Mouse (Mus musculus): ENCODE measurements around the gene Taf12.
"Not testable (repeated sequence)": the region's sequence is repeated elsewhere in the genome, so short reads cannot be mapped to it uniquely, and the experiment has no call there.

The Taf12 gene

DNA sequence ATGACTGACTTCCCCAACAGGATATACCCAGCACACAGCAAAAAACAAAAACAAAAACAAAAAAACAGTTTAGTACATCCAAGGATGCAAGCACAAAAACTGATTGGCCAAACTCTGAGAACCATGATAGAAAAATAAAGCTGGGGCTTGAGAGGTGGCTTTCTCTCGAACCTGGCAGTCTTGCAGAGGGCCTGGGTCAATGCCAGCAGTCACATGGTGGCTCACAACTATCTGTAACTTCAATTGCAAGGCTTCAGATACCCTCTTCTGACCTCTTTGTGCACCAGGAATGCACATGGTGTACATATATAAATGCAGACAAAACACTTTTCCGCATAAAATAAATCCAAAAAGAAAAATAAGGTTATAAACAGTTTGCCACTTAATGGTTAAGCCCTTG, 1.0 kb upstream of the Taf12 start:
- DNase-seq, result peak; percentile 36

DNA sequence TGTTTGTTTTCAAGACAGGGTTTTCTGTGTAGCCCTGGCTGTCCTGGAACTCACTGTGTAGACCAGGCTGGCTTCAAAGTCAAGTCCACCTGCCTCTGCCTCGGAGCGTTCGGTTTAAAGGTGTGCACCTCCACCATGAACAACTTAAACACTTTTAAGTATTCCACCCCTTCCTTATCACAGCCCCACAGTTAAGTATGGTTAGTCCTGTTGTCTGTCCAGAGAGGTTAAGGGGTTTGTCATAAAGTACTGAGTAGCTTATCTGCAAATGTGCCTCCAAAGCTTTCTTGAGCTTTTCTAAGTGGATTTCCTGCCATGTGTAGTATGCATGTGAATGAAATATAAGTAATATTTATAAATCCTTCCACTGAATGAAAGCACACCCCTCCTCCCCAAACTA, 1.8 kb downstream of the Taf12 start:
- no peak for DNase-seq

DNA sequence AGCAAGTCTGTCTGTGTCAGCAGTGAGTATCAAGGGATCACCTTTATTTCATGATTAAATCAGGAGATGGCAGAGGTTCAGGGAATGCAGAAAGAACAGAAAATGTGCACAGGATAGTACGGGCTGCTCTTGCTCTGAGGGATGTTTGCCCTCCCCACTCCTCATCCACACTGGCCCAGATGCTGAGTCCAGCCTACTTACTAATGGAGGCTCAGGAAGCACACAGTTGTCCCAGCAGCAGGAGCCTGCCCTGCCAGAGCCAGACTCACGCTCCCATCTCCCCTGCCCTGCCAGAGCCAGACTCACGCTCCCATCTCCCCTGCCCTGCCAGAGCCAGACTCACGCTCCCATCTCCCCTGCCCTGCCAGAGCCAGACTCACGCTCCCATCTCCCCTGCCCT, 14.7 kb downstream of the Taf12 start:
- DNase-seq, result not testable (repeated sequence)

DNA sequence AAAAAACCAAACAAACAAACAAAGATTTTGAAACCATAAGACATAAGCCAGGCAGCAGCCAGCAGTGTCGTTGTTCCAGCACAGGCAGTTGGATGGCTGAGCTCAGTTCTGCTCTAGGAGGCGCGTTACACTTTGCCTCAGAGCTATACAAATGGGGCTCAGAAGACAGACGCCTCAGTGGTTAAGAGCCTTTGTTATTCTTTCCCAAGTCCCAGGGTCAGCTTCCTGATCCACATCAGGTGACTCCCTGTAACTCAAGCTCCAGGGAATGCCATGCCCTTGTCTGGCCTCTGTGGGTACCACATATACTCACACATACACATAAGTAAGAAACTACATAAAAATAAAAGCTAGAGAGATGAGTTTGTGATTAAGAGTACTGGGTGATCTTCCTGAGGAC, 16.9 kb downstream of the Taf12 start:
- no peak for DNase-seq

DNA sequence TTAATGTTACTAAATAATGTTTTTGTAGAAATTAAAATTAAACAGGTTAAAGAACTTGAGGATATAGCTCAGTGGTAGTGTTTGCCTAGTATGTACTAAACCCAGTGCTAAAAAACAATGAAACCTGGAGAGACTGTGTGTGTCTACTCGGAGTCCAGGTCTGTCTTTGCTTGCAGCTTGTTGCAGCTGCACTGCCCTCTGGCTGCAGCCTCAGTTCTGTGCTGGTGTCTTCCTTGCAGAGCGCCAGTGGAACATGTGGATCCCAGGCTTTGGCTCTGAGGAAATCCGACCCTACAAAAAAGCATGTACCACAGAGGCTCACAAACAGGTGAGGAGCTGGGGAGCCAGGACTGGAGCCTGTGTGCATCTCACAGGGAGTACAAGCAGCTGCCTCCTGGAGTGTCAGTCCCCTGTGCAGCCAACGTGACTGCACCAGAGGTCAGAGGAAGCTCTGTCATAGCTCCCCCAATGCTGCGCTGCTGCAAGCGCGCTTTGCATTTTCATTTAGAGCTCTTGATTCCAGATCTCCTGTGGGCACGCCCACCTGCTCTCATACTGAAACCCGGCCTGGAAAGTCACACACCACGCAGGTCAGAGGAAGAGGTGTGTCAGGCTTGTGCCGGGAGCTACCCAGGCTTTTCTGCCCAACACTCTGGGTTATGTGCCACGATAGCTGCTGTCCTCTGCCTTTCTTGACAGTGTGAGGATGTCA, 17.6 kb downstream of the Taf12 start:
- DNase-seq, result no peak

DNA sequence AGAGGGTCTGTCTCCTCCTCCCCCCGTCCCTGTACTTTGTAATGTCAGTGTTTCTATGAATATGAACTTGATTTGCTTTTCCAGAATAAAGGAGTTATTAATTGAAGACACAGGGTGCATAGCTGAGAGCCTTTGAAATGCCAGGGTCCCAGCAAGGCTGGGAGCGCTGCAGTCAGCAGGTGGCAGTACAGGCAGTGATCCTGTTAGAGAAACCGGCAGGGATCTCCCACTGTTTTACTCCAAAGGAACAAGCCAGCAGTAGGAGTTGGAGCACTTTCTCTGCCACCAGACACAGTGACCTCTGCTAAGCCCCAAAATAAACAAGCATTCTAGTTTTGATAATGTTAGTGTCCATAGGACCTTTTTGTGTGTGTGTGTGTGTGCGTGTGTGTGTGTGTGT, 18.8 kb downstream of the Taf12 start:
- no peak for DNase-seq

GRCm38 (mm10) chr4:132293682-132294240, 19.6 kb downstream of the Taf12 start:
- DNase-seq, result no peak

DNA sequence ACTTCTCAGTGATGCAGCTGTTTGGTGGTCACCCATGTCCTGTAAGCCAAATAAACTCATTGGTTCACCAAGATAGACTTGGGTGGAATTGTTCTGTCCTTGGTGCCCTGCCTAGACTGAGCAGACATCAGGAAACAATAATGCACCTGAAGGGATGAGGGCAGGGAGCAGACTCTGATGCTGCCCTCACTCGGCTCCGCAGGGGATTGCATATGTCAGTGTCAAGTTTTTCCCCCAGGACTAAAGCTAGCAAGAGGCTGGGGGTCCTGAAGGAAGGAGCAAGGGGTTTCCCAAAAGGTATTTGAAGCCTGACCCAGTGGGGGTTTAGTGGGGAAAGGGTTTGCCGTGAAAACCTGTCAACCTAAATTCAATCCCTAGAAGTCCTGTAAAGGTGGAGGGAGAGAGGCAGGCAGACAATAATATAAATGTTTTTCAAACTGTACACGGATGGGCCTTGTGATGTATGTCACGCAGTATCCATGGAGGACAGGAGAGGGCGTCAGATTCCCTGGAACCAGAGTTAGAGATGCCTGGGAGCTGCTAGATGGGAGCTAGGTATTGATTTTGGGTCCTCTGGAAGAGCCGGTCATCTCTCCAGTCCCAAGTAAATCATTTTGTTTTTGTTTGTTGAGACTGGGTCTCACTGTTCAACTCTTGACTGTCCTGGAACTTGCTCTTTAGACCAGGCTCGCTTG, 21.7 kb downstream of the Taf12 start:
- no peak for DNase-seq

- DNase-seq, result no peak
These were observed 25.7 kb downstream of the Taf12 start for GRCm38 (mm10) chr4:132299849-132300248.

GRCm38 (mm10) chr4:132301486-132301885, 27.3 kb downstream of the Taf12 start:
- DNase-seq, result no peak

- DNase-seq, result no peak
These were observed 28.1 kb downstream of the Taf12 start for GRCm38 (mm10) chr4:132301965-132302938.

- peak; percentile 45 for DNase-seq
These were observed 28.8 kb downstream of the Taf12 start, which contains the start of gene Rab42 for GRCm38 (mm10) chr4:132302939-132303479. Gene Rab42, minus strand, starts transcription at chr4:132303385.

GRCm38 (mm10) chr4:132303484-132303883, 29.3 kb downstream of the Taf12 start:
- not testable (repeated sequence) for DNase-seq

GRCm38 (mm10) chr4:132305276-132305675, 31.1 kb downstream of the Taf12 start:
- DNase-seq, result no peak

GRCm38 (mm10) chr4:132306004-132306403, 31.8 kb downstream of the Taf12 start:
- DNase-seq, result no peak

- peak; percentile 93 for DNase-seq
These were observed 34.4 kb downstream of the Taf12 start for GRCm38 (mm10) chr4:132308437-132309139.

- DNase-seq, result no peak
These were observed 35.1 kb downstream of the Taf12 start for GRCm38 (mm10) chr4:132309140-132309848.

- DNase-seq, result peak; percentile 54
These were observed 35.8 kb downstream of the Taf12 start for GRCm38 (mm10) chr4:132309849-132310472.

GRCm38 (mm10) chr4:132311209-132311608, 37.0 kb downstream of the Taf12 start:
- DNase-seq, result no peak

DNA sequence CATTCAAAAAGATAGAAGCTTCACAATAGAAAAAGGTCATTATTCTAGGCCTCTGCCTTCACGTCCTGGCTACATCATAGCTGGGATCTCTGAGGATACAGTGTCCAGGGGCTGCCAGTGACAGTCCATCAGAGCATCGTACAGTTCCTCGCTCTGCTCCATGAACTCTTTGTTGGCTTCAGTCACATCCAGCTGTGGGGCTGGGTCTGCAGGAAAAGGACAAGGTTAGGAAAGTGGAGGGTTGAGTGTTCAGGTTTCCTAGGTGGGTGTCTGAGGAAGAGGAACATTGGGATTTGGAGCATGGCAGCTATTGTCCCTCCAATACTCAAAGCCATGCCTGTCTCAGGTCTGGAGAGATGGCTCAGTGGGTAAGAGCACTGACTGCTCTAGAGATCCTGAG, 37.6 kb downstream of the Taf12 start:
- no peak for DNase-seq

- DNase-seq, result no peak
These were observed 38.5 kb downstream of the Taf12 start for GRCm38 (mm10) chr4:132312627-132313026.
